Mouse (Mus musculus) erythroblast, embryonic 14.5 days (primary cell): ENCODE data around the gene Stat2. TPM values are rescaled to one million over a fixed set of nuclear protein-coding genes. Genes with fewer than 3 reads are reported as not detected.
"Not testable (repeated sequence)": the region's sequence is repeated elsewhere in the genome, so short reads cannot be mapped to it uniquely, and the experiment has no call there.

Experiments used
- H3K27me3 ChIP-seq: 2 replicates; pipeline ENCODE4 v1.6.1; 2012; ENCODE audit warnings: inconsistent platforms; ENCODE audit not compliant: control insufficient read depth
- H3K36me3 ChIP-seq: 2 replicates; pipeline ENCODE4 v1.6.1; 2012; ENCODE audit warnings: mild to moderate bottlenecking, inconsistent platforms; ENCODE audit not compliant: control insufficient read depth
- H3K4me1 ChIP-seq: 2 replicates; pipeline ENCODE4 v1.6.1; 2012; ENCODE audit warnings: inconsistent platforms; ENCODE audit not compliant: control insufficient read depth
- H3K4me3 ChIP-seq: replicated peaks from 2 replicates; pipeline ENCODE3; 2012; ENCODE audit warnings: moderate library complexity, mild to moderate bottlenecking, inconsistent platforms
- H3K9me3 ChIP-seq: 2 replicates; pipeline ENCODE4 v1.6.1; 2012; ENCODE audit warnings: low read length, inconsistent platforms, mixed read lengths; ENCODE audit not compliant: control insufficient read depth
- GATA1 ChIP-seq: IDR thresholded peaks from 2 replicates; pipeline ENCODE4 v1.6.1; 2012; ENCODE audit warnings: low read length, inconsistent platforms, mixed read lengths
- TAL1 ChIP-seq: IDR thresholded peaks from 3 replicates; pipeline ENCODE4 v1.6.1; 2012; ENCODE audit warnings: low read length, inconsistent platforms, mixed read lengths
- polyA plus RNA-seq: library from polyadenylated mRNA; stranded (reverse); fragments of >175 nt; gene quantifications from 2 replicates; pipeline ENCODE4 v1.2.3, GENCODE M21; 2012

Stat2 gene
- polyA plus RNA-seq, 1 experiment: 0.16 TPM

DNA sequence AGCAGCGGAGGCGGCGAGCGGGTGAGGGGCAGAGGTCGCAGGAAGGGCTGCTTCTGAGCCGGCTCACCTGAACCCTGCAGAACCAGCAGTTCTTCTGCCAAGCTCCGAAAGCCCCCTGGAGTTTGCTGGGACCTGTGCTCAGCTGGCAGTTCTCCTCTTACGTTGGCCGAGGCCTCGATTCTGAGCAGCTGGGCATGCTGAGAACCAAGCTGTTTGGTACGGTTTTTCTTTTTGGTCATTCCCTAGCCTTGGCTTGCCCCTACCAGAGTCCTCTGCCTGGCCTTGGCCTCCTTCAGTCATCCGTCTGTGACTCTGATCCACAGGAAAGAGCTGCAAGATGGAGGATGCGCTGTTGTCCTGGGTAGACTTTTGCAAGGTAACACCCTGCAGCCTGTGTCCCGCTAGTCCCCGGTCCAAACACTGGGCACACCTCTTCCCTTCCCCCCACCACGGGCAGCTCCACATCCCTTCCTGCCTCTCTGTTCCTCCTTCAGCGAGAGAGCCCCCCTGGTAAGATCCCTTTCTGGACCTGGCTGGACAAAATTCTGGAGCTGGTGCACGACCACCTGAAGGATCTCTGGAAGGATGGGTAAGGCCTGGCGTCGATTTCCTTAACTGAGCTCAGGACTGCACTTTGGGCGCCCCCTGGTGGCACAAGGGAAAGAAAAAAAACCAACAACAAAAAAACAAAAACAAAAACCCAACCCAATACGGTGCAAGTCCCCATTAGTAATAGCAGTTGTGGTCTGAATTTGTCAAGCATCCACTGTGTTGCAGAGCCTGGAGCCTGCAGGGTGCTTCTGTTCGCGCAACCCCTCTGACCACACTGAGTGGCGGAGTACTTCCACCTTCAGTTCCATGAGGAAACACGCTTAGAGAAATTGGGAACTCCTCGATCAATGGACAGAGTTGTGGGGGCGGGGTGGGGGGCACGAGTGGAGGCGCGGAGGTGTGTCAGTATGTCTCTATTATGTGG is 13.5 kb downstream of the Stat2 start:
- peaks cover 70% of the 10 kb centered on the region for H3K36me3 ChIP-seq
- H3K4me1 ChIP-seq: peaks cover 5% of the 10 kb centered on the region
- no peak for TF ChIP-seq GATA1
- no peak for TF ChIP-seq TAL1
- H3K27me3 ChIP-seq: no peaks in the 10 kb centered on the region
- no peak overlapping the region for H3K4me3 ChIP-seq
- H3K9me3 ChIP-seq: no peaks in the 10 kb centered on the region

DNA sequence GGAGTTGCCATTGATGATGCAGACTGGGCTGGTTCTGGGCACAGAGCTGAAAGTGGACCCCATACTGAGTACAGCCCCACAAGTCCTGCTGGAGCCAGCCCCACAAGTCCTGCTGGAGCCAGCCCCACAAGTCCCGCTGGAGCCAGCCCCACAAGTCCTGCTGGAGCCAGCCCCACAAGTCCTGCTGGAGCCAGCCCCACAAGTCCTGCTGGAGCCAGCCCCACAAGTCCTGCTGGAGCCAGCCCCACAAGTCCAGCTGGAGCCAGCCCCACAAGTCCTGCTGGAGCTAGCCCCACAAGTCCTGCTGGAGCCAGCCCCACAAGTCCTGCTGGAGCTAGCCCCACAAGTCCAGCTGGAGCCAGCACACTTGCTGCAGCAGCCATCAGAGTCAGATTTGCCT is 20.2 kb downstream of the Stat2 start:
- not testable (repeated sequence) for H3K4me3 ChIP-seq, H3K27me3 ChIP-seq, H3K4me1 ChIP-seq, H3K9me3 ChIP-seq
- peaks cover 43% of the 10 kb centered on the region for H3K36me3 ChIP-seq

DNA sequence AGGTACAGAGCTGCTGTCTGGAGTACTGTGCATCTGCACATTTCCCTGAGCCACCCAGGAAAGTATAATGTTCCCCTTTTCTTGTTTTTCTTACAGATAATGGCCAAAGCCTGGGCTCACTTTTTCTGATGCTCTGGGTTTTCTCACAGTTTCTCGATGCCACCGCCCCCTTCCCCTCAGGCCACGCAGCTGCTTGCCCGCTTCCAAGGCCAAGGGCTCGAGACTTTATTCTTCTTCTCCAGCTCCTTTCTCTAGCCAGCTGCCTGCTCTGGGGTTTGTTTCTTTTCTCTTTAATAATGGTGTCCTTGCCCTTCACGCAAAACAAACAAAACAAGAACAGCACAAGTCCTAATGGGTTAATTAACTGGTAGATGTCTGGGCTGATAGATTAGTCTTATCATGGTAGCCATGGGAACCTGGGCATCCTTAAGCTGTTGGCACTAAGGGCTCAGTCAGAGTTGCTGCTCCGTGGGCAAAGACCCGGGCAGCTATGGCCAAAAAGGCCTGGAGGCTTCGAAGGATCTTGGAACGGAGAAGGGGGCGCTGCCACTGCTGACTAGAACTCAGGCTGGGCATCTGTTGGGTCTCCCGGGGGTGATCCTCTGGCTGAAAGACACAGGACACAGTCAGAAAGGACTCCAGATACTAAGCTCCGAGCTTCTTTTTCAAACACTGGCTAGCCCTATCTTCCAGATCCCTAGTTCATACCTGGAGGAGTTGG is 26.2 kb downstream of the Stat2 start:
- no peaks in the 10 kb centered on the region for H3K9me3 ChIP-seq
- no peaks in the 10 kb centered on the region for H3K4me1 ChIP-seq
- no peaks in the 10 kb centered on the region for H3K27me3 ChIP-seq
- TF ChIP-seq GATA1: no peak
- TF ChIP-seq TAL1: no peak
- no peak overlapping the region for H3K4me3 ChIP-seq
- H3K36me3 ChIP-seq: peaks cover 13% of the 10 kb centered on the region

DNA sequence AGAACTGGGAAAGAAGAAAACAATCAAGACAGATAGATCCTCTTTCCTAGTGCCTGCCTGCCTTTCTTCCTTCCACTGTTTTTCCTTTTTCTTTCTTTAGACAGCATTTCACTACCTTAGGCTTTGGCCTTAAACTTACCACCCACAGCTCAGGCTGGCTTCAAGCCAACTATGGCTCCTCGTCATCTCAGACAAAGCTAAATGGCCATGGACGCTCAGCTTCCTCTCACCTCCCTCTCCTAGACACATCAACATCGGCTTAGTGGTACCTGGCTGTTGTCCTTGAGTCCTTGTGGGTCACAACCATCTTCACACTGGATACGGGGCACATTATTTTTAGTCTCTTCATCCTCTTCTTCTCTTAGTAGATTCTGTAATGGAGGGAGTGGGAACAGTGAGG is 26.9 kb downstream of the Stat2 start:
- TF ChIP-seq TAL1 (no peak), GATA1 (no peak)
- Histone ChIP-seq H3K9me3 (no peaks in the 10 kb centered on the region), H3K27me3 (no peaks in the 10 kb centered on the region), H3K36me3 (peaks cover 8% of the 10 kb centered on the region), H3K4me3 (no peak overlapping the region), H3K4me1 (peaks cover 4% of the 10 kb centered on the region)

DNA sequence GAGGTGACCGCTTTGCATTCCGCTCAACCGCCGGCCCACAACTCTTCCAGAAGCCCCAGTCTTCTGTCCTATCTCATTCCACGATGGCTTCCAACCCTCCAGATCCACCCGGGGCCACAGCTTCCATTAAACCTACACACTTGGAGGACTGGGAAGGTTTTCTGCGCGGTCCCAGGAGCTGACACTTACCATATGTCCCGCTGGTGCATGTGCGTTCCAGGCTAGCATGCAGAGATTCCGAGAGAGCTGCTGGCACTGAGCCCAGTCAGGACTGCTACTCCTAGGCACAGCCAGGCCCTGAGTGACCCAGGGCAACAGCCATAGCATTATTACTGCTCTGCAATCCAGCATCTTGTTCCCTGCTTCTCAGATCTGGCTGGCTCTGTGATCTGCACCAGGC is 27.3 kb downstream of the Stat2 start:
- H3K4me3 ChIP-seq: no peak overlapping the region
- no peak for TF ChIP-seq GATA1
- no peak for TF ChIP-seq TAL1
- no peaks in the 10 kb centered on the region for H3K9me3 ChIP-seq
- H3K36me3 ChIP-seq: peaks cover 4% of the 10 kb centered on the region
- no peaks in the 10 kb centered on the region for H3K27me3 ChIP-seq
- H3K4me1 ChIP-seq: peaks cover 8% of the 10 kb centered on the region

DNA sequence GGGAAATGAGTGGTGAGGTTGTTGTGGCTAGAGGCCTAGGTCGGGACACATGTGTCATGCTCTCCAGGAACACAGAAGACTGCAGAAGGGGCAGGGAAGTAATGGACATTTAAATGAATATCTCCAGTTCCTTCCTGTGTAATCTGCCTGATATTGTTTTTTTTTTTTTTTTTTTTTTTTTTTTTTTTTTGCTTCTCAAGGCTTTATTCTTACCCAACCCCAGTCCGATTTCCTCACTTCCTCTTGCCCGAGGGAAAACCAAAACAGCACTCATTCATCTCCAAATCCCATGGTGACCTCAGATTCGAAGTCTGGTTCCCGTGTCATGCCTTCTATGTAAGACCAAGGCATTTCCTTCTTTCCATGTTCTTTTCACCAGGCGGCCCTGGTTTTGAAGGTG is 27.9 kb downstream of the Stat2 start:
- Histone ChIP-seq H3K4me1 (peaks cover 10% of the 10 kb centered on the region), H3K4me3 (no peak overlapping the region)
- TF ChIP-seq GATA1 (no peak), TAL1 (no peak; the same call in 2 of the 3 replicates)

DNA sequence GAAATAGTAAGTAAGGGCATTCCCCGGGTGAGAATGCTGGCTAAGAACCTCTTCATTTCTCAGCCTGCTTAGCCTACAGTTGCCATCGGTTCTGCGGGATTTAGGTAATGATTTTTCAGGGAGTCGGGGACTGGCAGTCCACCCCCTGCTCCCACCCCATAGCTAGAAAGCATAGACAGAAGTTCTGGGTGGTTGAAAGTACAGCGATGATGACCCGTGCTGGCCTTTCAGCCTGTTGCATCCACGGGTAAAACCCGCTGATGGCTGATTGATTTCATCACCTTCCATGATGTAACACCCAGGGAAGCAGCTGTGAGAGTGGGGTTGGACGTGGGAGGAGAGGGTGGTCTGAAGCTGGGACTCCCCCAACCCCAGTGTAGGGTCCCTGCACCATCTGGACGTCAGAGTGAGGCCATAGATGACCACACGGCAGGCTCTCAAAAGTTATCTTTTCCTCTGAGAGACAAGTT is 28.4 kb downstream of the Stat2 start, which contains the start of gene Il23a:
TSS of gene Il23a (minus strand) at position 51 of the 470 bp plus-strand sequence.
- Histone ChIP-seq H3K36me3 (no peaks in the 10 kb centered on the region), H3K27me3 (no peaks in the 10 kb centered on the region), H3K4me3 (no peak within 1 kb of the TSS), H3K4me1 (peaks cover 11% of the 10 kb centered on the region), H3K9me3 (no peaks in the 10 kb centered on the region)
- TF ChIP-seq GATA1 (no peak), TAL1 (no peak)

More for the DNA sequence above, 27.9 kb downstream of the Stat2 start:
- H3K36me3 ChIP-seq: no peaks in the 10 kb centered on the region
- H3K9me3 ChIP-seq: no peaks in the 10 kb centered on the region
- no peaks in the 10 kb centered on the region for H3K27me3 ChIP-seq

DNA sequence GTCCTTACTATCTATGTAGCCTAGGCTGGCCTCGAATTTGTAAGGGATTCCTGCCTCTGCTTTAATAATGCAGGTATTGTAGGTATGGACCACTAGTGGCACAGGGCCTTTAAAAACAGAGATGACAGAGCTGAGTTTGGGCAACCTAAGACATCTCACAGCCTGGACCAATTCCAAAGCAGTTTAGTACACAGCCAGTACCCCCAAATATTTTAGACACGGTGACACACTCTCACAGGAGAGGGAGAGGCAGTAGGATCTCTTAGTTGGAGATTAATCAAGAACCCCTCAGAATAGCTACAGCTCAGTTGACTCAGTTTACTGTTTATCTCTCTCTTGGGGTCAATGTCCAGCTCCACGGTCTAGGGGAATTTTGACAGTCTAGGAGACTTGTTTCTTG is 32.0 kb downstream of the Stat2 start:
- Histone ChIP-seq H3K4me3 (peak overlapping the region; percentile 80), H3K36me3 (peaks cover 29% of the 10 kb centered on the region), H3K27me3 (no peaks in the 10 kb centered on the region), H3K9me3 (no peaks in the 10 kb centered on the region), H3K4me1 (peaks cover 32% of the 10 kb centered on the region)
- TF ChIP-seq TAL1 (no peak), GATA1 (no peak)

DNA sequence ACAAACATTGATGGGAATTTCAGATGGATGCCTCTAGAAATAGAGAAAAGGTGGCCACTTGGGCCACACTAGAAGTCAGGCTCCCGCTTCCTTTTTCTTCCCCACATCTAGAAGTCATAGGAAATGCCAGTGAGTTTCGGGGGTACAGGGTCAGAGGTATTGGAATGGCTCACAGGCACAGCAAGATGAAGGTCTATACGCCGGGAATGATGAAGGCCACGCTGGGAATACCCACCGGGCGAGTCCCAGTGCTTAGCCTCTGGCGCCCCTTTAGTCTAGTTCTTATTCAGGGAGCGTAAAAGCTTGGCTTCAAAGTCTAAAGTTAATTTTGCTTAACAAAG is 32.4 kb downstream of the Stat2 start:
- TF ChIP-seq GATA1: no peak
- no peak for TF ChIP-seq TAL1
- H3K36me3 ChIP-seq: peaks cover 31% of the 10 kb centered on the region
- no peaks in the 10 kb centered on the region for H3K9me3 ChIP-seq
- peak overlapping the region; percentile 80 for H3K4me3 ChIP-seq
- peaks cover 32% of the 10 kb centered on the region for H3K4me1 ChIP-seq
- no peaks in the 10 kb centered on the region for H3K27me3 ChIP-seq
